Mouse (Mus musculus) ES-E14 (cell line): ENCODE measurements around the gene Cnga4.

Experiments used
- CHD2 ChIP-seq: IDR thresholded peaks from 2 replicates; pipeline ENCODE4 v1.6.1; 2014; ENCODE audit warnings: mild to moderate bottlenecking, low read depth, low read length, inconsistent platforms
- HCFC1 ChIP-seq: IDR thresholded peaks from 2 replicates; pipeline ENCODE4 v1.6.1; 2012; ENCODE audit warnings: low read length, inconsistent platforms, borderline replicate concordance; ENCODE audit not compliant: insufficient read depth
- MAFK ChIP-seq: IDR thresholded peaks from 2 replicates; pipeline ENCODE4 v1.6.1; 2014; ENCODE audit warnings: mild to moderate bottlenecking, low read depth, low read length, inconsistent platforms; ENCODE audit not compliant: insufficient read depth
- ZC3H11A ChIP-seq: IDR thresholded peaks from 2 replicates; pipeline ENCODE4 v1.6.1; 2012; ENCODE audit warnings: low read depth, mild to moderate bottlenecking, inconsistent platforms, low read length, borderline replicate concordance
- ZNF384 ChIP-seq: IDR thresholded peaks from 2 replicates; pipeline ENCODE4 v1.6.1; 2012; ENCODE audit warnings: low read depth, low read length, inconsistent platforms

DNA sequence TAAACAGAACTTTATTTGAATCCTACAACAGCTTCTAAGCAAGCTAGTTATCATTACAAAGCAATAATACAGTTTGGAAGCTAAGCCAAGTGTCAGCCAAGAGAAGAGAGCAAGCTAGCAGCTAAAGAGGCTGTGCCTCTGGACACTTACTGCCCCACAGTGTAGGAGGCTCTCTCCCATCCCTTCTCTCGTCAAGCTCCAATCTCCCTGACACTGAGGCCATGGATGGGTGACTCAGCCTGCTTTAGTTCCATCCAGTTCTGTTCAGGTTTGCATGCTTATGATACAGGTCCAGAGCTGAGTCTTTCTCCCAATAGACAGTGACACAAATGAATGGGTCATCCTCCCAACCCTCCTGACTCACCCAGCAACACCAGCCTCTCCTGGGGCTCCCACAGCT, 27.7 kb downstream of the Cnga4 start:
- TF ChIP-seq CHD2 (no peak), MAFK (no peak), ZNF384 (no peak), ZC3H11A (no peak), HCFC1 (no peak)
